Mouse (Mus musculus): ENCODE measurements around the gene Gm2237. TPM values are rescaled to one million over a fixed set of nuclear protein-coding genes. Genes with fewer than 3 reads are reported as not detected.
A peak's percentile ranks its signal among the peaks of the same experiment; 100 is the strongest.
"Not testable (repeated sequence)": the region's sequence is repeated elsewhere in the genome, so short reads cannot be mapped to it uniquely, and the experiment has no call there.

Gm2237 gene
- polyA plus RNA-seq (2012; rRNA removed): 3.7 and 4.4 TPM in 2 replicates

- WGBS: under 1% methylated on average over 41 of the region's 62 CpGs
- not testable (repeated sequence) for H3K27me3 ChIP-seq (ENCODE audit: control insufficient read depth, insufficient read depth, low read length); H3K27ac ChIP-seq (ENCODE audit: insufficient read depth, low read length); H3K4me1 ChIP-seq (ENCODE audit: control insufficient read depth, insufficient read depth, low read length); H3K4me3 ChIP-seq (replicated peaks; ENCODE audit: insufficient read depth, low read depth, low read length)
- peak; percentile 10 to 22 for DNase-seq
These were observed at the start of gene Gm2237 for GRCm38 (mm10) chr14:19584804-19585667. TSS of gene Gm2237 (minus strand) at chr14:19585135.

GRCm38 (mm10) chr14:19602481-19602880 is 17.5 kb upstream of the Gm2237 start, which contains the start of gene Gm5458:
TSS of gene Gm5458 (minus strand) at chr14:19602581.
- H3K27me3 ChIP-seq (ENCODE audit: control insufficient read depth, insufficient read depth, low read length); H3K4me3 ChIP-seq (replicated peaks; ENCODE audit: insufficient read depth, low read depth, low read length); H3K27ac ChIP-seq (ENCODE audit: insufficient read depth, low read length); DNase-seq; H3K4me1 ChIP-seq (ENCODE audit: control insufficient read depth, insufficient read depth, low read length): not testable (repeated sequence)
- 87% methylated on average over 2 of the region's 2 CpGs for WGBS

GRCm38 (mm10) chr14:19549863-19550262 is 35.1 kb downstream of the Gm2237 start, which contains the start of gene Gm2244:
TSS of gene Gm2244 (minus strand) at chr14:19549963.
- DNase-seq: not testable (repeated sequence)
- 85% methylated on average over 1 of the region's 3 CpGs for WGBS

More at GRCm38 (mm10) chr14:19549863-19550262, 35.1 kb downstream of the Gm2237 start, which contains the start of gene Gm2244:
- not testable (repeated sequence) for H3K27me3 ChIP-seq (ENCODE audit: control insufficient read depth, insufficient read depth, low read length); H3K4me1 ChIP-seq (ENCODE audit: control insufficient read depth, insufficient read depth, low read length); H3K27ac ChIP-seq (ENCODE audit: insufficient read depth, low read length); H3K4me3 ChIP-seq (replicated peaks; ENCODE audit: insufficient read depth, low read depth, low read length)

Other genes starting within 250 kb of the Gm2237 start
- 0.39 and 0.43 TPM in 2 replicates for gene Gm21738, start 166.2 kb downstream of the Gm2237 start, polyA plus RNA-seq (2012; rRNA removed)
- gene Gm2244, start 35.2 kb downstream of the Gm2237 start, polyA plus RNA-seq (2012; rRNA removed): 0.08 TPM in 1 of 2 replicates, not detected in the other
- not detected in 2 replicates for gene Gm5458, start 17.4 kb upstream of the Gm2237 start, polyA plus RNA-seq (2012; rRNA removed)
- 1.5 and 2.2 TPM in 2 replicates for gene Nid2, start 166.1 kb upstream of the Gm2237 start, polyA plus RNA-seq (2012; rRNA removed)
- 78.5 and 80.7 TPM in 2 replicates for gene Rtraf, start 238.7 kb upstream of the Gm2237 start, polyA plus RNA-seq (2012; rRNA removed)